Mouse (Mus musculus): Measurements from ENCODE around the gene Eif4g3. TPM values are rescaled to one million over a fixed set of nuclear protein-coding genes. Genes with fewer than 3 reads are reported as not detected.

Gene Eif4g3
- polyA plus RNA-seq, 1 experiment from 2014 or later: 43.3 TPM

DNA sequence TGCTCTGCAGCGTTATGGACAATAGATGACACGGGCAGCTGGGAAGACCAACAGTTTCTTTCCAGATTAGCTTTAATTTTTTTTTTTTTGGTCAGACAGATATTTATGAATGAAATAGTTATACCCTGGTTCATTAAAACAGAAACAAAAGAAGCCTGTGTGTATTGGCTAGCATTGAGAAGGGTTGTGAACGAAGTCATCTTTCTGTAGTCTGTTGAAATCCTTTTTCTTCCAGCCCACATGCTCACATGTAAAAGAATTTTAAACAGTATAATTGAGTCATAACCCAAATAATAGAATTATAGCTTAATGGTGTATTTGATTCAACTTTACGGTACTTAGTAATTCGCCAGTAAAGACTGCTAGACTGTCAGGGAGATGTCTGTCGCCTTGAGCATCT, 28.8 kb downstream of the Eif4g3 start:
- Histone ChIP-seq H3K4me3 (ENCODE audit: low read depth, low read length) (no peak overlapping the region), H3K9ac (replicated peaks; ENCODE audit: low read depth, low read length) (no peak overlapping the region), H3K27me3 (ENCODE audit: control insufficient read depth, insufficient read depth, low read length) (no peaks in the 10 kb centered on the region), H3K36me3 (ENCODE audit: control insufficient read depth, insufficient read depth, low read length) (peaks cover 5% of the 10 kb centered on the region; the same call in 1 of the 2 replicates), H3K4me2 (replicated peaks; ENCODE audit: low read depth, low read length) (no peak overlapping the region), H3K9me3 (ENCODE audit: control insufficient read depth, low read depth, low read length) (no peaks in the 10 kb centered on the region), H3K4me1 (ENCODE audit: control insufficient read depth, insufficient read depth, low read length) (no peaks in the 10 kb centered on the region), H3K27ac (ENCODE audit: low read length) (no peak overlapping the region)
- no peak for ATAC-seq (ENCODE audit: insufficient number of reproducible peaks, insufficient read depth, low FRiP score, low read depth)
- 81% methylated on average over 6 of the region's 6 CpGs for WGBS

DNA sequence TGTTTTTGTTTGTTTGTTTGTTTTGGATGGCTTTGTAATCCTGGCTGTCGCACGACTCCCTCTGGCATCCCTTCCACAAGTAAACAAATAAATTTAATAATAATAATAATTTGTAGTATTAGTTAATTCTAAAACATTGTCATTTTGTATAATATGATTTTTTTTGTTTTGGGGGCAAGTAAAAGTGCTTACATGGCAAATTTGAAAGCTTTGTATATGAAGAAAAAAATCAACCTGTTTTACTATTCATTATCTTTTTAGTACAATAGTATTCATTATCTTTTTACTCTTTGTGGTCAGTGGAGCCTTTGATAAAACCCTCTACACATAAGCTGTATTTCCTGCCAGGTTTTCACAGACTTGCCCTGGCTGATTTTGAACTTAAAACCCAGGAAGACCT, 29.9 kb downstream of the Eif4g3 start:
- WGBS: 82% methylated on average over 2 of the region's 2 CpGs
- Histone ChIP-seq H3K27me3 (ENCODE audit: control insufficient read depth, insufficient read depth, low read length) (no peaks in the 10 kb centered on the region), H3K9me3 (ENCODE audit: control insufficient read depth, low read depth, low read length) (no peaks in the 10 kb centered on the region), H3K4me3 (ENCODE audit: low read depth, low read length) (no peak overlapping the region), H3K4me2 (replicated peaks; ENCODE audit: low read depth, low read length) (no peak overlapping the region), H3K9ac (replicated peaks; ENCODE audit: low read depth, low read length) (no peak overlapping the region), H3K36me3 (ENCODE audit: control insufficient read depth, insufficient read depth, low read length) (peaks cover 9% of the 10 kb centered on the region), H3K27ac (ENCODE audit: low read length) (no peak overlapping the region), H3K4me1 (ENCODE audit: control insufficient read depth, insufficient read depth, low read length) (no peaks in the 10 kb centered on the region)
- ATAC-seq (ENCODE audit: insufficient number of reproducible peaks, insufficient read depth, low FRiP score, low read depth): no peak

- 85% methylated on average over 9 of the region's 9 CpGs for WGBS
- Histone ChIP-seq H3K27ac (ENCODE audit: low read length) (no peak overlapping the region), H3K4me1 (ENCODE audit: control insufficient read depth, insufficient read depth, low read length) (no peaks in the 10 kb centered on the region), H3K4me2 (replicated peaks; ENCODE audit: low read depth, low read length) (no peak overlapping the region), H3K4me3 (ENCODE audit: low read depth, low read length) (no peak overlapping the region), H3K36me3 (ENCODE audit: control insufficient read depth, insufficient read depth, low read length) (peaks cover 13% of the 10 kb centered on the region), H3K9me3 (ENCODE audit: control insufficient read depth, low read depth, low read length) (no peaks in the 10 kb centered on the region), H3K9ac (replicated peaks; ENCODE audit: low read depth, low read length) (no peak overlapping the region), H3K27me3 (ENCODE audit: control insufficient read depth, insufficient read depth, low read length) (no peaks in the 10 kb centered on the region)
- ATAC-seq (ENCODE audit: insufficient number of reproducible peaks, insufficient read depth, low FRiP score, low read depth): no peak
Observed at GRCm38 (mm10) chr4:138023403-138024100, 30.7 kb downstream of the Eif4g3 start.

- Histone ChIP-seq H3K4me2 (replicated peaks; ENCODE audit: low read depth, low read length) (no peak overlapping the region), H3K9ac (replicated peaks; ENCODE audit: low read depth, low read length) (no peak overlapping the region), H3K27me3 (ENCODE audit: control insufficient read depth, insufficient read depth, low read length) (no peaks in the 10 kb centered on the region), H3K4me3 (ENCODE audit: low read depth, low read length) (no peak overlapping the region), H3K27ac (ENCODE audit: low read length) (no peak overlapping the region), H3K4me1 (ENCODE audit: control insufficient read depth, insufficient read depth, low read length) (no peaks in the 10 kb centered on the region), H3K36me3 (ENCODE audit: control insufficient read depth, insufficient read depth, low read length) (peaks cover 35% of the 10 kb centered on the region), H3K9me3 (ENCODE audit: control insufficient read depth, low read depth, low read length) (no peaks in the 10 kb centered on the region)
- 86% methylated on average over 6 of the region's 6 CpGs for WGBS
- ATAC-seq (ENCODE audit: insufficient number of reproducible peaks, insufficient read depth, low FRiP score, low read depth): no peak
Observed at GRCm38 (mm10) chr4:138029168-138029567, 36.3 kb downstream of the Eif4g3 start.

DNA sequence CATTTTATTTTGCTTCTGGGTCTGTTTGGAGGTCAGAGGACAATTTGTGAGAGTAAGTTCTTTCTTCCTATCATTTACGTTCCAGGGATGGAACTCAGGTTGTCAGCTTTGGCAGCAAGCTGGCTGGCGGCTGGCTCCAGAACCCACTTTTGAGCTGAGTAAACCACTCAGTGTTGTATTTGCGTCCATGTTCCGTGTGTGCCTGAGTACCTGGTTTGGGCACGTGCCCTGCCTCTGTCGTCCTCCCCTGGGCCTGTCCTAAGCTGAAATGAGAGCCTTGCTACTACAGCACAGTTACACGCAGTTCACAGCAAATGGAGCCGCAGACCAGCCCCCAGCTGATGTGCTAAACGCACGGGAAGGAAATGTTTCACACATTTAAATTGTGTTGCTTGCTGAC, 39.0 kb downstream of the Eif4g3 start:
- Histone ChIP-seq H3K4me1 (ENCODE audit: control insufficient read depth, insufficient read depth, low read length) (no peaks in the 10 kb centered on the region), H3K27me3 (ENCODE audit: control insufficient read depth, insufficient read depth, low read length) (no peaks in the 10 kb centered on the region), H3K27ac (ENCODE audit: low read length) (no peak overlapping the region), H3K9me3 (ENCODE audit: control insufficient read depth, low read depth, low read length) (no peaks in the 10 kb centered on the region), H3K4me2 (replicated peaks; ENCODE audit: low read depth, low read length) (no peak overlapping the region), H3K9ac (replicated peaks; ENCODE audit: low read depth, low read length) (no peak overlapping the region), H3K4me3 (ENCODE audit: low read depth, low read length) (no peak overlapping the region), H3K36me3 (ENCODE audit: control insufficient read depth, insufficient read depth, low read length) (peaks cover 34% of the 10 kb centered on the region)
- no peak for ATAC-seq (ENCODE audit: insufficient number of reproducible peaks, insufficient read depth, low FRiP score, low read depth)
- 86% methylated on average over 10 of the region's 10 CpGs for WGBS

DNA sequence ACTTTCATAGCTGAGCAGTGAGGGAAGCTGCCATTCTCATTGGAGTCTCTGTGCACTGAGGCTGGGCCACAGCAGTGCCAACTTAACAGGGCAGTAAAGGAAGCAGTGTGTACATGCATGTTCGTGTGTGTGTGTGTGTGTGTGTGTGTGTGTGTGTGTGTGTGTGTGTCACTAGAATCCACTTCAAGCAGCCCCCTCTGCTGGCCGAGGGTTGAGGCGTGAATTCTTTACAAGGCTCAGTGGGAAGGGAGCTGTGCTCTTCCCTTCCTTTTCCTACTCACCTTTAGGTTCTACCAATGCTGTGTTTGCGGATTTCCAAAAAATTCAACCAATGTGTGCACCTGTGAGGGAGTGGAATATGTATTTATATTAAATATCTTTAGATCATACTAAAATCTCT, 41.0 kb downstream of the Eif4g3 start:
- Histone ChIP-seq H3K9ac (replicated peaks; ENCODE audit: low read depth, low read length) (no peak overlapping the region), H3K9me3 (ENCODE audit: control insufficient read depth, low read depth, low read length) (no peaks in the 10 kb centered on the region), H3K36me3 (ENCODE audit: control insufficient read depth, insufficient read depth, low read length) (peaks cover 24% of the 10 kb centered on the region), H3K27me3 (ENCODE audit: control insufficient read depth, insufficient read depth, low read length) (no peaks in the 10 kb centered on the region), H3K27ac (ENCODE audit: low read length) (no peak overlapping the region), H3K4me2 (replicated peaks; ENCODE audit: low read depth, low read length) (no peak overlapping the region), H3K4me3 (ENCODE audit: low read depth, low read length) (no peak overlapping the region), H3K4me1 (ENCODE audit: control insufficient read depth, insufficient read depth, low read length) (peaks cover 6% of the 10 kb centered on the region; the same call in 1 of the 2 replicates)
- WGBS: 86% methylated on average over 4 of the region's 4 CpGs
- ATAC-seq (ENCODE audit: insufficient number of reproducible peaks, insufficient read depth, low FRiP score, low read depth): no peak

DNA sequence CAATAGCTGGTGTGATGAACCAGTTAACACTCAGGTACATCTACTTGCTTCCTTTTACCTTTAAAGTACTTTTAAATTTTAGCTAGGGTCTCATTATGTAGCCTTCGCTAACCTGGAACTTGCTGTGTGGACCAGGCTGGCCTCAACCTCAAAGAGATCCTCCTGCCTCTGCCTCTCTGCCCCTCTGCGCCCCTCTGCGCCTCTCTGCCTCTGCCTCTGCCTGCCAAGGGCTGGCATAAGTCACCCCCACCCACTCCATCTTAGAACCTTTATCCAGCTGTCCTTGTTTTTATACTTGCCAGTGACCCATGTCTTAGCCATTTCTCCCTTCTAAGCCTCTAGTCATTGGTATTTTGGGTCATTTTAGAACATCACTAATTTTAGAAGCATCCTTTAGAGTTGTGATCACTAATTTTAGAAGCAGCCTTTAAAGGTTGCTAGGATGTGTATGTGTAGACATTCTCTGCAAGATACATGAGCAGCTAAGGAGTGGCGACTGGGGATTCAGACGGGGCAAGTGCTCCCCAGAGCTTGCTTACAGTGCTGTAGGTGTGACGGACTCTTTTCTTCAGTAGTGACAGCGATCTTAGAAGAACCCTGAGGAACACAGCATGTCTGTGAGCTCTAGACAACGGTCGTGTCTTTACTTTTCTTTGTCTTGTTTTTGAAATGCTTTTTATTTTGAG, 42.8 kb downstream of the Eif4g3 start:
- H3K9me3 ChIP-seq (ENCODE audit: control insufficient read depth, low read depth, low read length): no peaks in the 10 kb centered on the region
- no peak for ATAC-seq (ENCODE audit: insufficient number of reproducible peaks, insufficient read depth, low FRiP score, low read depth)
- H3K4me3 ChIP-seq (ENCODE audit: low read depth, low read length): no peak overlapping the region
- peaks cover 19% of the 10 kb centered on the region for H3K36me3 ChIP-seq (ENCODE audit: control insufficient read depth, insufficient read depth, low read length)
- 90% methylated on average over 9 of the region's 9 CpGs for WGBS
- no peaks in the 10 kb centered on the region for H3K27me3 ChIP-seq (ENCODE audit: control insufficient read depth, insufficient read depth, low read length)
- H3K27ac ChIP-seq (ENCODE audit: low read length): no peak overlapping the region
- no peak overlapping the region for H3K9ac ChIP-seq (replicated peaks; ENCODE audit: low read depth, low read length)
- no peak overlapping the region for H3K4me2 ChIP-seq (replicated peaks; ENCODE audit: low read depth, low read length)
- H3K4me1 ChIP-seq (ENCODE audit: control insufficient read depth, insufficient read depth, low read length): peaks cover 7% of the 10 kb centered on the region; the same call in 1 of the 2 replicates

DNA sequence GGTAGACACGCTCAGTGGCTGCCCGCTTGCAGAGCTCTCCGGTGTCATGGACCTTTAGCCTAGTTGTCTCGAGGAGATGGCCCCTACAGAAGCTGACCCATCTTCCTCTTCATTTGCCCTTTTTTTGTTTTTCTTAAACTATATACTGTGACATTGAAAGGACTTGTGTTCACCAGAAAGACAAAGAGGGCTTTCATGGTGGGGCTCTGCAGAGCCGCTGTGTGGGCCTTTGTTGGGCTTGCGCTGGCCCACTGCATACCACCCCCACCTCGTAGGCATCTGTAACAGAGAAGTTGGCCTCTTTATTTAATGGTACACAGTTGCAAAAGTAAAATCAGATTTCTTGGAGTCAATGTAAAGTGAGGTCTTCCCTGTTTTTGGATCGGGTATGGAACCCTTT, 44.3 kb downstream of the Eif4g3 start:
- no peak overlapping the region for H3K4me3 ChIP-seq (ENCODE audit: low read depth, low read length)
- no peaks in the 10 kb centered on the region for H3K9me3 ChIP-seq (ENCODE audit: control insufficient read depth, low read depth, low read length)
- H3K36me3 ChIP-seq (ENCODE audit: control insufficient read depth, insufficient read depth, low read length): peaks cover 4% of the 10 kb centered on the region
- H3K9ac ChIP-seq (replicated peaks; ENCODE audit: low read depth, low read length): no peak overlapping the region
- no peak overlapping the region for H3K4me2 ChIP-seq (replicated peaks; ENCODE audit: low read depth, low read length)
- 78% methylated on average over 8 of the region's 8 CpGs for whole genome bisulfite sequencing
- ATAC-seq (ENCODE audit: insufficient number of reproducible peaks, insufficient read depth, low FRiP score, low read depth): no peak
- H3K27ac ChIP-seq (ENCODE audit: low read length): no peak overlapping the region
- peaks cover 7% of the 10 kb centered on the region; the same call in 1 of the 2 replicates for H3K4me1 ChIP-seq (ENCODE audit: control insufficient read depth, insufficient read depth, low read length)
- no peaks in the 10 kb centered on the region for H3K27me3 ChIP-seq (ENCODE audit: control insufficient read depth, insufficient read depth, low read length)
